Mouse (Mus musculus): Measurements from ENCODE around the gene Nova2. TPM values are rescaled to one million over a fixed set of nuclear protein-coding genes. Genes with fewer than 3 reads are reported as not detected.
A peak's percentile ranks its signal among the peaks of the same experiment; 100 is the strongest.

Nova2 gene
- polyA plus RNA-seq, 1 experiment from 2014 or later = 18.4 TPM

DNA sequence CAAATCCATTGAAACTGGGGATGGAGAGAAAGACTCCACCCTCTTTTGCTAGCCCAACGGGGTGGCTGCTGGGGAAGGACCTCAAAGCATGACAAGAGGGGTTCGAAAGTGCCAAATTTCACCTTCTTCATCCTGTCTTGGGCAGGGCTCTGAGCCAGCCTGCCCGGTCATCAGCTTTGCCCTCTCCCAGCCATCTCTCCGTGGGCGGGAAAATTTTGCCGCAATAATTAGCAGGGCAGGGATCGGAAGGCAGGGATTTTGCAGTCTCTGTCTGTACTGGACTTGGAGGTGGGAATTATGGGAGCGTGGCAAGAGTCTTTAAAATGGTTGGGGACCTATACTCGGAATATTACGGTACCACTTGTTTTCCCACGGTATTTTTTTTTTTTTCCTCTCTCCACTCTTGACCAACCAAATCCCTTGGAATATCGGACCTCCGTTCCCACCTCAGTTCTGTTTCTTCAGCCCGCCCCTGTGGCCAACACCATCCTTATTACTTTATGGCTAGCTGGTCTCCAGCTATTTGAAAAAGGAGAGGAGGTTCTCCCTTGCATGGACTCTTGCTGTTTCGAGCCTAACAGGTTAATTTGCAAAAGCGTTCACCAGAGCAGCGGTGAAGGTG lies 36.6 kb downstream of the Nova2 start:
- Histone ChIP-seq H3K27me3 (ENCODE audit: control insufficient read depth, insufficient read depth, low read length) (no peaks in the 10 kb centered on the region), H3K4me3 (ENCODE audit: low read depth, low read length) (peak overlapping the region; percentile 18; the same call in 1 of the 2 replicates), H3K27ac (ENCODE audit: low read depth, low read length) (no peak overlapping the region), H3K4me2 (ENCODE audit: low read depth, low read length) (peak overlapping the region; percentile 36; the same call in 1 of the 2 replicates), H3K4me1 (ENCODE audit: control insufficient read depth, insufficient read depth, low read length) (peaks cover 29% of the 10 kb centered on the region), H3K9ac (replicated peaks; ENCODE audit: low read depth, low read length) (no peak overlapping the region), H3K36me3 (ENCODE audit: control insufficient read depth, insufficient read depth, low read length) (peaks cover 9% of the 10 kb centered on the region), H3K9me3 (ENCODE audit: control insufficient read depth, low read length) (no peaks in the 10 kb centered on the region)
- no peak for ATAC-seq (ENCODE audit: low read depth)
- WGBS = 3% methylated on average over 17 of the region's 17 CpGs

DNA sequence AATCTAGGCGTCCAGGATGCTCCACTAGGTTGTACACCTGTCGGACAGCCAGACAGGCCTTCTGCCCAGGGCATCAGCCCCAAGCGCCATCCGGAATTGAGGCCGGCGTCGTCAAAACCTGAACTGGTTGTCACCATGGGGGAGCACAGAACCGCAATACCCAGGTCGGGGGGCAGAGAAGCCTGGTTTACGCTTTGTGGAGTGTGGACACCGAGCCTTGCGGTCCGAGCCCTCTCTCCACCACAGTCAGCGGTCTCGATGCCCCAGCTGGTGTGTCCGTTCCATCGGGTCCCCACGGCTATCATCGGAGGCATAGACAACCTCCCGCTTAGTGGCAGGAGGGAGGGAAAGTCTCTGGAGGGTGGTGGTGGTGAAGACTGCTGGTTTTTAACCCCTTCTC lies 37.1 kb downstream of the Nova2 start:
- H3K4me3 ChIP-seq (ENCODE audit: low read depth, low read length) = peak overlapping the region; percentile 18; the same call in 1 of the 2 replicates
- peaks cover 4% of the 10 kb centered on the region for H3K36me3 ChIP-seq (ENCODE audit: control insufficient read depth, insufficient read depth, low read length)
- H3K4me2 ChIP-seq (ENCODE audit: low read depth, low read length) = peak overlapping the region; percentile 36
- H3K9ac ChIP-seq (replicated peaks; ENCODE audit: low read depth, low read length) = no peak overlapping the region
- WGBS = 3% methylated on average over 20 of the region's 20 CpGs
- H3K27ac ChIP-seq (ENCODE audit: low read depth, low read length) = no peak overlapping the region
- no peaks in the 10 kb centered on the region for H3K9me3 ChIP-seq (ENCODE audit: control insufficient read depth, low read length)
- no peak for ATAC-seq (ENCODE audit: low read depth)
- H3K27me3 ChIP-seq (ENCODE audit: control insufficient read depth, insufficient read depth, low read length) = no peaks in the 10 kb centered on the region
- peaks cover 24% of the 10 kb centered on the region for H3K4me1 ChIP-seq (ENCODE audit: control insufficient read depth, insufficient read depth, low read length)

DNA sequence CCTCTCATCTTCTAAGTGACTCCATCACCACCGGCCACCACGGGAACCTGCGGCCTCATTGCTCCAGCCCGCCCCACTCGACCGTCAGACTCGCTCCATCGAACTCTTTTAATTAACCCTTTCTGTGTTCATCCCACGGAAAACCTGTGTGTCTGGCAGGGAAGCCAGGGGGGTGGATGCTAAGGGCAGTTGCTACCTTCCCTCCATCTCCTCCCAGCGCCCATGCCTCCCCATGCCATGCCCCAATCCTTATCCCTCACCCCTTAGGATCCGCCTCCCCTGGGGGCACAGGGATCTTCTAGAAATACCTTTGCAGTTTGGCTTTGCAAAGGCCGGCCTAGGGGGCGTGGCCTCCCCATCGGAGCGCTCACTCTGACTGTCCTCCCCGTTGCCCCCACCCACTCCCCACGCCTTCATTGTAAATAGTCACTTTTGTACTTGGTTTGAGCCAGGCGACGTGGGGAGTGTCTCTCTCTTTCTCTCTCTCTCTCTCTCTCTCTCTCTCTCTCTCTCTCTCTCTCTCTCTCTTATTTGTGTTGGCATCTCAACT lies 37.7 kb downstream of the Nova2 start:
- Histone ChIP-seq H3K27me3 (ENCODE audit: control insufficient read depth, insufficient read depth, low read length) (no peaks in the 10 kb centered on the region), H3K4me3 (ENCODE audit: low read depth, low read length) (no peak overlapping the region), H3K27ac (ENCODE audit: low read depth, low read length) (no peak overlapping the region), H3K4me2 (ENCODE audit: low read depth, low read length) (no peak overlapping the region; the same call in 1 of the 2 replicates), H3K9me3 (ENCODE audit: control insufficient read depth, low read length) (no peaks in the 10 kb centered on the region), H3K36me3 (ENCODE audit: control insufficient read depth, insufficient read depth, low read length) (peaks cover 3% of the 10 kb centered on the region; the same call in 1 of the 2 replicates), H3K4me1 (ENCODE audit: control insufficient read depth, insufficient read depth, low read length) (peaks cover 19% of the 10 kb centered on the region), H3K9ac (replicated peaks; ENCODE audit: low read depth, low read length) (no peak overlapping the region)
- ATAC-seq (ENCODE audit: low read depth) = no peak
- 5% methylated on average over 19 of the region's 19 CpGs for WGBS

DNA sequence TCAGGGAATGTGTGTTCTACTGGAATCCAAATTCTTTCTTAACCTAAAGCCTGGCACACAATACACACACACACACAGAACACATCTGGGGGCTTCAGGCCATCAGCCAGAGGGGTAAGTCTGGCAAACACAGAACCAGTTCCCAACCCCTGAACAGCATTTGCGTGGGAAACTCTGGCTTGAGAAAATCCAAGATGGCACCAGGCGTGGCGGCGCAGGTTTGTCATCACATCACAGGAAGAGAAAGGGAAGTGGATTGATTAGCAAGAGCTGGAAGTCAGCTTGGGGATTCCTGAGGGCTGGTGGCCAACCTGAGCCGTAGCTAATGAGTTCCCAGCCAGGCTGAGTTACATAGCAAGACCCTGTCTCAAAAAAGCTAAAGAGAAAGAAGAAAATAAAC lies 39.6 kb downstream of the Nova2 start:
- Histone ChIP-seq H3K4me1 (ENCODE audit: control insufficient read depth, insufficient read depth, low read length) (peaks cover 19% of the 10 kb centered on the region), H3K27me3 (ENCODE audit: control insufficient read depth, insufficient read depth, low read length) (no peaks in the 10 kb centered on the region), H3K9ac (replicated peaks; ENCODE audit: low read depth, low read length) (no peak overlapping the region), H3K4me3 (ENCODE audit: low read depth, low read length) (no peak overlapping the region), H3K4me2 (ENCODE audit: low read depth, low read length) (no peak overlapping the region), H3K36me3 (ENCODE audit: control insufficient read depth, insufficient read depth, low read length) (no peaks in the 10 kb centered on the region; the same call in 1 of the 2 replicates), H3K9me3 (ENCODE audit: control insufficient read depth, low read length) (no peaks in the 10 kb centered on the region), H3K27ac (ENCODE audit: low read depth, low read length) (no peak overlapping the region)
- ATAC-seq (ENCODE audit: low read depth) = no peak
- 85% methylated on average over 5 of the region's 5 CpGs for WGBS

DNA sequence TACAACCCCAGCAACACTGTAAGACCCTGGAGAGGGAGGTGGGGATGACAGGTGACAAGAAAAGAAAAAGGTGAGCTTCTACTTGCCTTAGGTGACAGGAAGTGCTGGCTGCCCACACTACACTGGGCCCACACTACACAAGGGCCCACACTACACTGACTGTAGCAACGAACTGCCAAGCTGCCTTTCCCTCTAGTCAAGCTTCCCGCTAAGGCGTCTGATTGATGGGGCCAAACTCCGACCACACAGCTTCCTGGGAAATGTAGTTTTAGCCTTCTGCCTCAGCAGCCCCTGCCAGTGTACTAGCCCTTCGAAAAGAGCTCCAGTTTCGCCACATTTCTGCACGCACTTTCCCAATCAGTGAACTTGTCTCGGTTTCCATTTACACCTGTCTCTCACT lies 41.9 kb downstream of the Nova2 start:
- Histone ChIP-seq H3K36me3 (ENCODE audit: control insufficient read depth, insufficient read depth, low read length) (no peaks in the 10 kb centered on the region), H3K27ac (ENCODE audit: low read depth, low read length) (no peak overlapping the region), H3K4me1 (ENCODE audit: control insufficient read depth, insufficient read depth, low read length) (peaks cover 9% of the 10 kb centered on the region), H3K9me3 (ENCODE audit: control insufficient read depth, low read length) (no peaks in the 10 kb centered on the region), H3K27me3 (ENCODE audit: control insufficient read depth, insufficient read depth, low read length) (no peaks in the 10 kb centered on the region), H3K4me3 (ENCODE audit: low read depth, low read length) (no peak overlapping the region), H3K4me2 (ENCODE audit: low read depth, low read length) (no peak overlapping the region), H3K9ac (replicated peaks; ENCODE audit: low read depth, low read length) (no peak overlapping the region)
- peak; percentile 65 for ATAC-seq (ENCODE audit: low read depth)
- 10% methylated on average over 8 of the region's 8 CpGs for WGBS

DNA sequence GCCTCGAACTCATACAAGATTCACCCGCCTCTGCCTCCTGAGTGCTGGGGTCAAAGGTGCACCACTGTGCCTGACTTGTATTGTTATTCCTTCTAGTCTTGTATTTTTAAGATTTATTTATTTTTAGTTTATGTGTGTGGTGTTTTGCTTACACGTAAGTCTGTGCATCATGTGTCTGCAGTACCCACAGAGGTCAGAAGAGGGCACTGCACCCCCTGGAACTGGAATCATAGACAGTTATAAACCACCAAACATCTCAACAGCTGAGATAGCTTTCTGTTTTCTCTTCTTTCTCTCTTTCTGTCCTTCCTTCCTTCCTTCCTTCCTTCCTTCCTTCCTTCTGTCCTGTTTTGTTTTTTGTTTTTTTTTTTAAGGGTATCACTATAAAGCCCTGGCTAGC lies 45.3 kb downstream of the Nova2 start:
- no peak for ATAC-seq (ENCODE audit: low read depth)
- WGBS = 94% methylated on average over 3 of the region's 3 CpGs
- Histone ChIP-seq H3K4me3 (ENCODE audit: low read depth, low read length) (no peak overlapping the region), H3K27me3 (ENCODE audit: control insufficient read depth, insufficient read depth, low read length) (no peaks in the 10 kb centered on the region), H3K36me3 (ENCODE audit: control insufficient read depth, insufficient read depth, low read length) (no peaks in the 10 kb centered on the region), H3K9me3 (ENCODE audit: control insufficient read depth, low read length) (no peaks in the 10 kb centered on the region), H3K4me1 (ENCODE audit: control insufficient read depth, insufficient read depth, low read length) (no peaks in the 10 kb centered on the region; the same call in 1 of the 2 replicates), H3K27ac (ENCODE audit: low read depth, low read length) (no peak overlapping the region), H3K4me2 (ENCODE audit: low read depth, low read length) (no peak overlapping the region), H3K9ac (replicated peaks; ENCODE audit: low read depth, low read length) (no peak overlapping the region)

DNA sequence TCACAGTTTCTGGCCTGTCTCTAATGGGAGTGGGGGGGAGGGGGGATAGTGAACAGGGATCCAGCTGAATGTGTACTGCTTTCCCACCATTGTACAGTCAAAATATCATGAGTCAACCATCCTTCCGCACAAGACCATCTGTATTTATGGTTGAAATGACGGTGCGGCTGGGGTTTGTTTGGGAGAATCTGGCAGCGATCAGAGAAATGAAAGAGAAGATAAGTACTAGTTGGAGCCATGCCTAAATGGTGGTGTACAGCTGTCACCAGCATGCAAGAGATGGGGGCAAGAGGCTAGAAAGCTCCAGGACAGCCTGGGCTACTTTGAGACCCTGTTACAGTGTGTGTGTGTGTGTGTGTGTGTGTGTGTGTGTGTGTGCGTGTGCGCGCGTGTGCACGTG lies 52.7 kb downstream of the Nova2 start:
- H3K27ac ChIP-seq (ENCODE audit: low read depth, low read length) = no peak overlapping the region
- no peak overlapping the region for H3K9ac ChIP-seq (replicated peaks; ENCODE audit: low read depth, low read length)
- no peaks in the 10 kb centered on the region for H3K27me3 ChIP-seq (ENCODE audit: control insufficient read depth, insufficient read depth, low read length)
- no peak overlapping the region for H3K4me2 ChIP-seq (ENCODE audit: low read depth, low read length)
- no peaks in the 10 kb centered on the region for H3K4me1 ChIP-seq (ENCODE audit: control insufficient read depth, insufficient read depth, low read length)
- ATAC-seq (ENCODE audit: low read depth) = no peak
- H3K9me3 ChIP-seq (ENCODE audit: control insufficient read depth, low read length) = no peaks in the 10 kb centered on the region
- H3K4me3 ChIP-seq (ENCODE audit: low read depth, low read length) = no peak overlapping the region
- WGBS = 83% methylated on average over 9 of the region's 9 CpGs
- H3K36me3 ChIP-seq (ENCODE audit: control insufficient read depth, insufficient read depth, low read length) = no peaks in the 10 kb centered on the region

DNA sequence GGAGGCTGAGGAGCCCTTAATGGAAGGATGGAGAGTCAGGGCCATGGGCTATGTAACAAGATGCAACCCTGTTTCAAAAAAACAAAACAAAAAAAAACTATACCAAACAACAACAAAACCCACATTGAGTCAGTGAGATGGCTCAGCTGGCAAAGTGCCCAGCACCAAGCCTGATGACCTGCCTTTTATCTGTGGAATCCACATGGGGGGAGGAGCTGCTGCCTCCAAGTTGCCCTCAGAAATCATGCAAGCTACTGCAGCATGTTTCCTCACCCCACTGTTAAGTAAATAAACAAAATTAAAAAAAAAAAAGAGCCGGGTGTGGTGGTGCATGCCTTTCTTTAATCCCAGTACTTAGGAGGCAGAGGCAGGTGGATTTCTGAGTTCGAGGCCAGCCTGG lies 60.8 kb downstream of the Nova2 start:
- Histone ChIP-seq H3K27me3 (ENCODE audit: control insufficient read depth, insufficient read depth, low read length) (no peaks in the 10 kb centered on the region), H3K9me3 (ENCODE audit: control insufficient read depth, low read length) (no peaks in the 10 kb centered on the region), H3K36me3 (ENCODE audit: control insufficient read depth, insufficient read depth, low read length) (no peaks in the 10 kb centered on the region), H3K9ac (replicated peaks; ENCODE audit: low read depth, low read length) (no peak overlapping the region), H3K27ac (ENCODE audit: low read depth, low read length) (no peak overlapping the region), H3K4me2 (ENCODE audit: low read depth, low read length) (no peak overlapping the region), H3K4me1 (ENCODE audit: control insufficient read depth, insufficient read depth, low read length) (peaks cover 4% of the 10 kb centered on the region; the same call in 1 of the 2 replicates), H3K4me3 (ENCODE audit: low read depth, low read length) (no peak overlapping the region)
- ATAC-seq (ENCODE audit: low read depth) = no peak
- 82% methylated on average over 2 of the region's 2 CpGs for WGBS

DNA sequence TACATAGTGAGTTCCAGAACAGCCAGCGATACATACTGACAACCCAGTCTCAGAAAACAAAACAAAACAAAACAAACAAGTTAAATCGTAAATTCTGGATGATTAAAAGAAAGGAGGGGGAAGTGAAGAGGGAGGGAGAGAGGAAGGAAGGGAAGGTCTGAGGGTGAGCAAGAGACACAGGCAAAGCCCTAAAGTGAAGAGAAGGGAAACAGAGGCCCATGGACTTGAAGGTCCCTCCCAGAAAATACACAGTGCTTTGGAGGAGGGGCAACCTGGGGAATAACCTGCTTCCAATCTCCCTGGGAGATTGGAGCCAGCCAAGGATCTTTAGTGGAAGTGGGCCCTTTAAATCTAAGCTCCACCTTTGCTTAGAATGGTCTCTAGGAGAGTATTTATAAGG lies 61.4 kb downstream of the Nova2 start, which contains the start of gene Nanos2:
Gene Nanos2 (plus strand): TSS at position 301 of the 400 bp plus-strand sequence.
- WGBS = 48% methylated on average over 2 of the region's 2 CpGs
- no peaks in the 10 kb centered on the region for H3K27me3 ChIP-seq (ENCODE audit: control insufficient read depth, insufficient read depth, low read length)
- H3K36me3 ChIP-seq (ENCODE audit: control insufficient read depth, insufficient read depth, low read length) = no peaks in the 10 kb centered on the region
- no peak within 1 kb of the TSS for H3K4me2 ChIP-seq (ENCODE audit: low read depth, low read length)
- no peak within 1 kb of the TSS for H3K9ac ChIP-seq (replicated peaks; ENCODE audit: low read depth, low read length)
- H3K4me1 ChIP-seq (ENCODE audit: control insufficient read depth, insufficient read depth, low read length) = peaks cover 4% of the 10 kb centered on the region; the same call in 1 of the 2 replicates
- ATAC-seq (ENCODE audit: low read depth) = no peak
- H3K4me3 ChIP-seq (ENCODE audit: low read depth, low read length) = no peak within 1 kb of the TSS
- H3K9me3 ChIP-seq (ENCODE audit: control insufficient read depth, low read length) = no peaks in the 10 kb centered on the region
- H3K27ac ChIP-seq (ENCODE audit: low read depth, low read length) = no peak within 1 kb of the TSS

All from neural tube, embryonic 14.5 days (tissue).